Mouse (Mus musculus) thymus, adult 2 months (tissue): ENCODE results near the gene Syngr1. TPM values are rescaled to one million over a fixed set of nuclear protein-coding genes. Genes with fewer than 3 reads are reported as not detected.

Source experiments
- DNase-seq: peaks from one replicate; pipeline ENCODE4 v3.0.0; 2021
- H3K27ac ChIP-seq: fragments of 200-500 bp; 2 replicates; pipeline ENCODE4 v1.5.1; 2012; ENCODE audit warnings: low read length, control low read depth; ENCODE audit not compliant: control insufficient read depth, insufficient read depth
- H3K27me3 ChIP-seq: fragments of 200-500 bp; 2 replicates; pipeline ENCODE4 v1.6.1; 2012; ENCODE audit warnings: mild to moderate bottlenecking, low read length, moderate library complexity, mixed read lengths; ENCODE audit not compliant: control insufficient read depth, insufficient read depth
- H3K36me3 ChIP-seq: fragments of 200-500 bp; 2 replicates; pipeline ENCODE4 v1.6.1; 2012; ENCODE audit warnings: mild to moderate bottlenecking, low read length, moderate library complexity; ENCODE audit not compliant: control insufficient read depth, insufficient read depth
- H3K4me1 ChIP-seq: fragments of 200-500 bp; replicated peaks from 2 replicates; pipeline ENCODE4 v1.6.1; 2012; ENCODE audit warnings: low read length; ENCODE audit not compliant: control insufficient read depth, insufficient read depth
- H3K4me3 ChIP-seq: fragments of 200-500 bp; 2 replicates; pipeline ENCODE4 v1.5.1; 2012; ENCODE audit warnings: mild to moderate bottlenecking, low read length, control low read depth, moderate library complexity; ENCODE audit not compliant: control insufficient read depth, insufficient read depth
- CTCF ChIP-seq: fragments of 200-500 bp; IDR thresholded peaks from 2 replicates; pipeline ENCODE4 v1.5.1; 2012; ENCODE audit warnings: mild to moderate bottlenecking, control low read depth, low read length, moderate library complexity, borderline replicate concordance; ENCODE audit not compliant: control insufficient read depth, poor library complexity, insufficient read depth; ENCODE audit errors: extremely low read depth
- POLR2A ChIP-seq: fragments of 200-500 bp; IDR thresholded peaks from 2 replicates; pipeline ENCODE4 v1.6.1; 2012; ENCODE audit warnings: mild to moderate bottlenecking, low read length, control low read depth, moderate library complexity; ENCODE audit not compliant: control insufficient read depth, poor library complexity, insufficient read depth; ENCODE audit errors: extremely low read depth
- WGBS: fragments of 180-500 bp; shearing (Covaris S2); methylation state at CpG from one replicate; pipeline ENCODE4 v1.1.7; 2018; 5-methylcytosine and 5-hydroxymethylcytosine counted together
- polyA plus RNA-seq: library from polyadenylated mRNA; depleted of rRNA; stranded (reverse); fragments of >200 nt; gene quantifications from 2 replicates; pipeline ENCODE4 v1.2.3, GENCODE M21; 2012

Syngr1 gene
- polyA plus RNA-seq, 1 experiment = 121 TPM

DNA sequence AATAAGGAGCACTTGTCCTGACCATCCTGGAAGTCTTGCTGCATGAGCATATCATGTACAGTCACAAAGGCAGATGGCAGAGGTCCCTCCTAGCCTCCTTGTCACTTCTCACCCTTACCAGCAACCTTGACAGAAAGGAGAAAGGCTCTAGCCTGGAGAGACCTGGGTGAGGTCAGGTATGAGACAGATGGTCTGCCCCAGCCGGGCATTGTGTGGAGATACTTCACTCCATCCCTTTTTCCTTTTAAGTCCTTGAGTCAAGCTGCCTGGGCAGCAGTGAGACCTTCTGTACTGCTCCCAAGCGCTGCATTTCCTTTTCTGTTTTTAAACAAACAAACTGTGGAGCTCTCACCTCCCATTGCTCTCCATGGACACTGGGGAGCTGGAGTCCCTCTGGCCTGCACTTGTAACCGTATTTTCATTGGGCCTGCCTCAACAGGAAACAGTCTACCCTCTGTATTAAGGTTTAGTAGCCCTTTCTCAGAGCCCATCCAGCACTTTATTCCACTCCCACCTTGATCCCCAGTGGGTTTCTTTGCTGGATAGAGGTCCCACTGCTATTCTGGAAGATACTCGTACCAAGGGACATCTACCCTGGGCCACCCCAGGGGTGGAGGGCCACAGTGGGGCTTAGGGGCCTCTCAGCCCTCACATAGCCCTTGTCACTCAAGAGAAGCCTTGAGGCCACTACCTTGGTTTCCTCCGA, 67.0 kb downstream of the Syngr1 start:
- no peaks in the 10 kb centered on the region for H3K4me1 ChIP-seq
- no peak overlapping the region for H3K27ac ChIP-seq
- H3K4me3 ChIP-seq = no peak overlapping the region
- no peak for DNase-seq
- H3K36me3 ChIP-seq = peaks cover 77% of the 10 kb centered on the region
- no peaks in the 10 kb centered on the region for H3K27me3 ChIP-seq
- TF ChIP-seq CTCF = no peak
- no peak for TF ChIP-seq POLR2A
- WGBS = 89% methylated on average over 5 of the region's 5 CpGs

DNA sequence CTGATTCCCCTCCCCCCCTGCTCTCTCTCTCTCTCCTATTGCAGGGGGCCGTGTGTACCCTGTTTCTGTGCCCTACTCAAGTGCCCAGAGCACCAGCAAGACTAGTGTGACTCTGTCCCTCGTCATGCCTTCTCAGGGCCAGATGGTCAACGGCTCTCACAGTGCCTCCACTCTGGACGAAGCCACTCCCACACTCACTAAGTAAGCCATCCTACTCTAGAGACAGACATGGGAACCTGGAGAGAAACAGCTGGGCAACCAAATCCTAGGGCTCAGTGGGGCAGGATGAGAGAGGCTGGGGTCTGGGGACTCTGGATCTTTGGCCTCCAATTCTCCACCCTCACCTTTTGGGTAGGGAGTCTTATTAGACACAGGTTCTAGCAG, 67.6 kb downstream of the Syngr1 start:
- no peaks in the 10 kb centered on the region for H3K4me1 ChIP-seq
- peaks cover 71% of the 10 kb centered on the region for H3K36me3 ChIP-seq
- H3K4me3 ChIP-seq = no peak overlapping the region
- WGBS = 94% methylated on average over 4 of the region's 4 CpGs
- no peak for TF ChIP-seq CTCF
- no peak for TF ChIP-seq POLR2A
- H3K27ac ChIP-seq = no peak overlapping the region
- no peak for DNase-seq
- no peaks in the 10 kb centered on the region for H3K27me3 ChIP-seq

DNA sequence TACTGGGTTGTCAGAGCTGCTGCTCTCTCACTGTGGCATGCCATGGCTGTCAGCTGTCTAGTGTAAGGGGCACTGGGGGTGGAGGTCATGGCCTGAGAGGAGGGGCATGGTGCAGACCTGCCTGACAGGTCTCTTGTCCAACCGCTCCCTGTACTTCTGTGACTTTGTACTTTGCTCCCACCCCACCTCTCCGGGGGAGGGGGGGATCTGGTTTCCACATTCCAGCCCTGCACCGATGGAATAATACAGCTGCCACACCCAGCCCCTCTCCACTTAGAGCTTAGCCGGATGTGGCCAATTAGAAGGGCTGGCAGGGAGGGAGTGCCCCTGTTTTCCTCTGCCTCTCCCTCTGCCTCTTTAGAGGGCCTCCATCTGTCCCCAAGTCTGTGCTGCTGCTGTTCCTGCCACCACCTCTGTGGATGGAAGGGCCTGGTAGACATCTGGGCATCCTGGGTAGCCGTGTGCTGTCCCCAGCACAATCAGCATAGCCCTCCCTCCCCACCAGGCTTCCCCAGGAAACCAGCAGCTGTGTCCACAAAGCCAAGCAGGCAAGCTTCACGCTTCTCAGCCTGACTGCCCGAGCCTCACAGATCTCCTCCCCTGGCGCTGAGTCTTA, 68.3 kb downstream of the Syngr1 start:
- H3K27me3 ChIP-seq = no peaks in the 10 kb centered on the region
- 86% methylated on average over 8 of the region's 8 CpGs for WGBS
- H3K4me1 ChIP-seq = no peaks in the 10 kb centered on the region
- no peak overlapping the region for H3K4me3 ChIP-seq
- DNase-seq = no peak
- no peak overlapping the region for H3K27ac ChIP-seq
- H3K36me3 ChIP-seq = peaks cover 64% of the 10 kb centered on the region
- TF ChIP-seq CTCF (no peak), POLR2A (no peak)

DNA sequence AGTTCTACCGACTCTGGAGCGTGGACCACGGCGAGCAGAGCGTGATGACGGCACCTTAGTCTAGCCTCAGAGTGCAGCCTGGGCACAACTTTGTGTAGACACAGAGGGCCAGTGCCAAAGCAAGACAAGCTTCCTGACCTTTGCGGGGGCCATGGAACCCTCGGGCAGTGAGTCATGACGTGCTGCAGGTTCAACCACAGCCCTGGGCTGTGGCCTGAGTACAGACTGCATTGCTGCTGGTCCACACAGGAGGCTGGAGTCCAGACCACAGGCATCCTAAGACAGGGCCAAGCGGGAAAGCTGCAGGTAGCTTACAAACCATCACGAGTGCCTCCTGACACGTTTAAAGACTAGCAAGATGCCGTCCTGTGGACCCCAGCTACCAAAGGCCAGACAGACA, 69.1 kb downstream of the Syngr1 start:
- WGBS = 94% methylated on average over 13 of the region's 13 CpGs
- Histone ChIP-seq H3K27me3 (no peaks in the 10 kb centered on the region), H3K36me3 (peaks cover 56% of the 10 kb centered on the region), H3K4me1 (peaks cover 1% of the 10 kb centered on the region; the same call in 1 of the 2 replicates), H3K4me3 (no peak overlapping the region), H3K27ac (no peak overlapping the region)
- DNase-seq = no peak
- TF ChIP-seq POLR2A (no peak), CTCF (no peak)

DNA sequence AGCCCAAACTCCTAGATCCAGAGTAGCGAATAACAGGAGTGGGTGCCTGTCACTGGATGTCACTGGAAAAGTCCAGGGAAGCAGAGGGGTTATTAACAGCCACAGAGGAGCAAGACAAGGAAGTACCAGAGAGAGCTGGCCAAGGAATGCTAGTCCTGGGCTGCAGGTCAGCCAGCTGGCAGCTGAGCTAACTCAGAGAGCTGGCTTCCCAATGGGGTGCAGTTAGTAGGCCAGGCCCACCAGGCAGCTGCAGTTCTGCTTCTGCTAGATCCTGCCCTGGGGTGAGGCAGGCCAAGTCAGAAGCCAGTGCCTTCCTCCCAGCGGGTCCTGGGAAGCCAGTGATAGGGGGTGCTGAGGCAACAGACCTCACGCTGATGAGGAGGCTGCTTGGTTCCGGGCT, 69.6 kb downstream of the Syngr1 start:
- Histone ChIP-seq H3K4me1 (peaks cover 4% of the 10 kb centered on the region; the same call in 1 of the 2 replicates), H3K27ac (no peak overlapping the region), H3K4me3 (no peak overlapping the region), H3K27me3 (no peaks in the 10 kb centered on the region), H3K36me3 (peaks cover 51% of the 10 kb centered on the region)
- no peak for TF ChIP-seq POLR2A
- DNase-seq = no peak
- WGBS = 96% methylated on average over 4 of the region's 4 CpGs

DNA sequence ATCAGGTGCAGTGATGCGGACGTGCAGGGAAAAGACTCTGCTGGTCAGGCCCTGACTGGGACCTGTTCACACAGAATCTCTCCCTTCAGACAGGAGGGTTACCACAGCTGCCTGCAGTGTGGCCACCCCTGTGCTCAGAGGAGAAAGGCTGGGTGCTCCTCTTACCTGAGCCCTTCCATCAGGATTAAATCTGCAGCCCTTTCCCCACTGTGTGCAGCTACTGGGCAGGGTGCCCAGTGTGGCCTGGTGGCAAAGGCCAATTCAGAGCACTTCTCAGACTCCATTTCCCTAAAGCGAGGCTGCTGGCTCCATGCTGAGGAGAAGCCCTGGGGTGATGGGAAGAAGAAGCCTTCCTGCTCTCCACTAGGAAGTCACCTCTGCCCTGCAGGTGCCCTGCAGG, 70.1 kb downstream of the Syngr1 start:
- Histone ChIP-seq H3K36me3 (peaks cover 46% of the 10 kb centered on the region), H3K4me3 (no peak overlapping the region), H3K4me1 (peaks cover 4% of the 10 kb centered on the region; the same call in 1 of the 2 replicates), H3K27ac (no peak overlapping the region), H3K27me3 (no peaks in the 10 kb centered on the region)
- no peak for DNase-seq
- TF ChIP-seq CTCF (no peak), POLR2A (no peak)
- WGBS = 100% methylated on average over 3 of the region's 3 CpGs

DNA sequence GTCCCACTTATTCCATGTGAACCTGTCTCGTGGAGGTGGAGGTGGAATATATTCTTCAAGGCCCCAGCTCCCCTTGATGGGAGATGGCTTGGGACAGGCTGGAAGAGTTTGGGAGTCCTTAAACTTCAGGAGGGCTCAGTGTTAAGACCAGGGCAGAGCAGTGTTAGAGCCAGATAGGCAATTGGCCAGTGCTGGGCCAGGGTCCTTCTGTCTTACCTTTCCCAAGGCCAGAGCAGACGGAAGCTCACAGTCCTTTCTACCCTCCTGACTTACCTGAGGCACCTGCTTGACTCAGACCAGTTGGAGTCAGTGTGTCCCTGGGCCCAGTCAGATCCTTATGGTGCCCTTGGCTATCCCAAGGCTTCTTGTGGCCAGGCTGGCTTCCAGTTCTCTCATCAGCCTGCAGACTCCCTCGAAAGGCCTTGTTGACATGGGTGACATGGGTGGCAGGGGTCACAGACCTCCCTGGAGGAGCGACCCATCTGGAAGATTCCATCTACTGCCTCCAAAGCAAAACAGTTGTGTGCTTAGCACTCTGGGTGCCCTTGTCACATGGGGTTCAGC, 71.3 kb downstream of the Syngr1 start:
- no peak overlapping the region for H3K4me3 ChIP-seq
- H3K27me3 ChIP-seq = no peaks in the 10 kb centered on the region
- TF ChIP-seq CTCF (no peak), POLR2A (no peak)
- H3K36me3 ChIP-seq = peaks cover 41% of the 10 kb centered on the region
- no peak for DNase-seq
- H3K4me1 ChIP-seq = peaks cover 4% of the 10 kb centered on the region; the same call in 1 of the 2 replicates
- H3K27ac ChIP-seq = no peak overlapping the region
- WGBS = 95% methylated on average over 4 of the region's 4 CpGs
